Mouse (Mus musculus) testis, adult 2 months (tissue): Measurements from ENCODE around the gene Misp.

Experiments used
- CTCF ChIP-seq: fragments of 200-500 bp; IDR thresholded peaks from 2 replicates; pipeline ENCODE4 v1.5.1; 2012; ENCODE audit warnings: low read depth, mild to moderate bottlenecking, inconsistent platforms, low read length, moderate library complexity; ENCODE audit not compliant: control insufficient read depth, insufficient read depth, insufficient replicate concordance
- POLR2A ChIP-seq: fragments of 200-500 bp; IDR thresholded peaks from 2 replicates; pipeline ENCODE4 v1.6.1; 2012; ENCODE audit warnings: low read depth, mild to moderate bottlenecking, inconsistent platforms, low read length, moderate library complexity; ENCODE audit not compliant: control insufficient read depth

GRCm38 (mm10) chr10:79808728-79809127, 12.1 kb upstream of the Misp start:
- no peak for TF ChIP-seq POLR2A
- no peak for TF ChIP-seq CTCF
